Mouse (Mus musculus) layer of hippocampus, postnatal 25 days (tissue): Measurements from ENCODE around the gene Trpm8. TPM values are rescaled to one million over a fixed set of nuclear protein-coding genes. Genes with fewer than 3 reads are reported as not detected.

Experiments
- DNase-seq, 2 experiments: peaks; one replicate each; pipeline ENCODE4 v3.0.0; 2022; ENCODE audit warnings: mixed read lengths in 2 of 2, low spot score in 1 of 2; ENCODE audit errors: extremely low spot score in 1 of 2
- total RNA-seq, 2 experiments: library from RNA; stranded (reverse); gene quantifications; 2 replicates each; pipeline ENCODE4 v1.2.3; 2021

The Trpm8 gene
- total RNA-seq, 2 experiments from 2014 or later = 0.12 TPM

DNA sequence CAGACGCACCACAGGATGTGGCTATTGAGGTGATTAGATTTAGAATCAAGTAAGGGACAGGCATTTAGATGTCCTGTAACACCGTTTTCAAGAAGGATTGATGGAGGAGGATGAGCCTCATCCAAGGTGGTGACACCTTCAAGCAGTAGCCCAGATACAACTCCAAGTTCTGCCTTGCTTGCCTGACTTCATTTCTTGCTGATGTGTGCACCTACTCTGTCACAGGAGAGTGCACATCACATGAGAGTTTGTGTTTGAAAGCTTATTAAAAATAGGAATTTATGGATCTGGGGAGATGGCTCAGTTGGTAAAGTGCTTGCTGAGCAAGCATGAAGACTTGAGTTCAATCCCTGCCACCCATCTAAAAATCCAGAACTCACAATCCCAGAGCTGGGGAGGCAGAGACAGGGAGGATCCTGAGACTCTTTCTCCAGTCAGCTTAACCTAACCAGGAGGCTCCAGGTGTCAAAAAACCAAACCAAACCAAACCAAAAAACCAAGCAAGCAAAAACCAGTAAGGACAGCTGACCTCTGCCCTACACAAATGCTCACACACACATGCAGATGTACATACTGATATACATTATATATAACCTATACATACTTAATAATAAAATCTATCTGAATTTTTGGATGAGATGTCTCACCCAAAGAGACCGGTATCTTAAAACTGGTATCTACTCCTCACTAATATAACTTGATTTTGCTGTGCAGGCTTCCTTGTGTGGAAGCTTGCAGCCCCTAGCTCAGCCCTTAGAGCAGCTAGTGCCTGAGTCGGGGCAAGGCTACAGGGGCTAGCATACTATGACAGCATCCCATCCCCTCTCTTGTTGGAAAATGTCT lies 21.4 kb downstream of the Trpm8 start:
- DNase-seq = no peak

DNA sequence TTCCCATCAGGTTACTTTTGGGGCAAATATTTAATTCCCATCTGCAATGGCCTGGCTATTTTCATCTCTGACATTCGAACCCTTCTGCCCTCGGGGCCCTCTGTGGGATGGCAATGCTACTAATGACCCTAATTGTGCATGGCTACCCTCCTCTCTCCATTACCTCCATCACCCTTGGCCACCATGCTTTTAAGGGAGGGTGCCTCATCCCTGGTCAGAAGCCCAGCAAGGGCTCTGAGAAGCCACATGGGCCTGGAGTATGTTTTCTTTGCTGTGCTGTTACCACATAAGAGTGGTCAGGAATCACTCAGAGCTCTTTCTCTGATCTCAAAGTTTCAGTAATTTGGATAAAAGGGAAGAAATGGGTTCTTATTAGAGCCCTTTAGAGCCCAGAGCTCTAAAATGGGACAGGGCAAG lies 22.1 kb downstream of the Trpm8 start:
- no peak for DNase-seq

DNA sequence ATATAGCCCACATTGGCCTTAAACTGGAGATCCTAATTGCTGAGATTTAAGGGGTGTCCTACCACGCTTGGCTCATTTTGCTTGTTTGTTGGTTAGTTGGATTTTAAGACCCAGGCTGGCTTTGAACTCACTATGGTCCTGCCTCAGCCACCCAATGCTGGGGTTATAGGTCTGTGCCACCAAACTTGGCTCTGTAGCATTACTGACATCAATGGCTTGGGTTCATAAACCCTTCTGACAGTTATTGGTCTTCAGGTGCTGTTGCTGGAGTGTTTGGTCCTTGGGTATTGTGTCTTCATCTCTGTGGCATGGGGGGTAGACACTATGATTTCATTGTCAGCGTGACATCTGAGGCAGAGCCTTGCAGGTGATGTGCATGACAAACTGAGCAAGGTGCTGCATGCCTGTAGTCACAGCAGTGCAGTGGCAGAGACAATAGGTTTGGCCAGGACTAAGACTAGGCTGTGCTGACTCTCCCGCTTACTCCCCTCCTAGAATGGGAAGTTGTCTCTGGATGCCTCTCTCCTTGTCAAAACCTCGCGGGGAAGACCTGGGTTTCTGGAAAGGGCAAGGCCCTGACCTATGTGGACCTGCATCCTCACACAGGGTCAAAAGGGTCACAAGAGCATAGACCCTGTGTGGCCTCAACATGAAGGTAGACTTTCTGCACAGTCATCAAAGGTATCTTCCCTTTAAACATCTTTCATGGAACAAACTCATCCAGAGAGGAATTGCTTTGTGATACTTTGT lies 23.0 kb downstream of the Trpm8 start:
- no peak for DNase-seq

DNA sequence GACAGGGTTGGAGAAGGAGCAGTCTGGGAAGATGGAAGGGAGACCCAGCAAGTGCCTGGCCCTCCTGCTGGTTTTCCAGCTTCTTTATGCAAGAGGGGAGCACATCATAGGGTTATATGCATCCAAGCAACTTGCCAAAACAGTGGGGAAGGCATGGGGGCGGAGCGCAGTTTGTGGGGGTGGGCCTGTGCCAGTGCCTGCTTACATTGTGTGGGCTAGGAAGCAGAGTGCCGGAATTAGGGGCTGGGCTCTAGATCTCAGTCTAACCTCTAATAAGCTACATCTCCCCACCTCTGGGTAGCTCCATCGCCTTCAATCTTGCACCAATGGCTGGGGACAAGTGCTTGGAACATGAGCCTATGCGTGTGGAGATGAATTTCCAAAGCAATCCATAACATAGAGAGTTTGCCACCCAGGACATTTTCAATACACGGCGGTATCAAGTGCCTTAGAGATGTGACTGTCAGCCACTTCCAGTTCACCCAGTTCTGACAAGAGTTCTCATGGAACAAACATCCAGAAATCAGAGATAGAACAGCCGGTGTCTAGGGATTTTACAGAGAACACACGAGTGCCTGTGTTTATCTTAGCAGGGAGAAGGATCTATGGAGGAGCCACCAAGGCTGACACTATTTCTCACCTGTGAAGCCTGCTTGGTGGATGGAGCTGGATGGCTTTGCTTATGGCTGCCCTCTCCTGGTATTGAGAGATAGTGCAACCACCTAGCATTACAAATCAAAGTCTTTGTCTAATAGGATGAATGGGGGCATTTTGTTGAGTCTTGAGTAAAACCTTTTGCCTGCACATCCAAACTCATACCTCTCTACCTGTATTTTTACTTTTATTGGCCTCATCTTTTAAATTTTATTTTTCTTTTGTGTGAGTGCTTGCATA lies 23.9 kb downstream of the Trpm8 start:
- DNase-seq = no peak

DNA sequence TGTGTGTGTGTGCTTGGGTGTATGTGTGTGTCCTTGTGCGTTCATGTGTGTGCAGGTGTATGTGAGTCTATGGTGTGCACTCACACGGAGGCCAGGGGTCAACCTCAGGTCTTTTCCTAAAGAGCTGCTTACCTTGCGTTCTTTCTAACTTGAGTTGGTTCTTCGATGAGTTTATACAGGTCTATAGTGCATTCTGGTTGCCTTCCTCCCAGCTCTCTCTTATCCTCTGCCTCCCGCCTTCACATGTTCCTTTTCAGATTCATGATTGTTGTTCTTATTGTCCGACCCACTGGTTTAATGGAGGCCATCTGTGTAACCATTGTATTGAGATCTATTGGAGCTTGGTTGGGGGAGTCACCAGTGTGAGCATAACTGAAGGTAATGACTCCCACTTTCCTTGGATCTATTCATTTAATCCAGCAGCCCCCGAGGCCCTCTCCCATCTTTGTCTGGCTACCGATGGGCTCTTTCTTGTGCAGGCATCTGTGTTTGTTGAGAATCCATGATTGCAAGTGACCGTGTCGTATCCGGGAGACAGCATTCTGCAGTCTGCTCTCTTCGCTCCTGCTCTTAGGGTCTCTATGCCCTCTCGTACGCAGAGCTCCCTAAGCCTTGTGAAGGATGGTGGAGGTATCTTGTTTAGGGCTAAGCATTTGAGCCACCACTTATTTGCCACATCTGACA lies 24.7 kb downstream of the Trpm8 start:
- DNase-seq = no peak

DNA sequence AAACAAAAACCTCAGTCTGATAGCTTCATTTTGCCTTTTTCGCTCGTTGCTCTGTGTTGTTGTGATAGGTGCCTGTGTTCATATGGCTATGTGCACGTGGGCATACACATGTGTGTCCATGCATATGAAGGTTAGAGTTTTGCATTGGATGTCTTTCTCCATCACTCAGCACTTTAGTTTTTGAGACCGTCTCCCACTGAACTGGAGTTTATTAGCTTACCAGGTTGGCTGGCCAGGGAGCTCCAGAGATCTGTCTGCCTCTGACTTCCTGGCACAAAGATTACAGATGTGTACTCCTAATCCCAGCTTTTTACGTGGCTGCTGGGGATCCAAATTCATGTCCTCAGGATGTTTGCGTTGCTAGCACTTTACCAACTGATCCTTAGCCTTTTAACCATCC lies 26.3 kb downstream of the Trpm8 start:
- no peak for DNase-seq

DNA sequence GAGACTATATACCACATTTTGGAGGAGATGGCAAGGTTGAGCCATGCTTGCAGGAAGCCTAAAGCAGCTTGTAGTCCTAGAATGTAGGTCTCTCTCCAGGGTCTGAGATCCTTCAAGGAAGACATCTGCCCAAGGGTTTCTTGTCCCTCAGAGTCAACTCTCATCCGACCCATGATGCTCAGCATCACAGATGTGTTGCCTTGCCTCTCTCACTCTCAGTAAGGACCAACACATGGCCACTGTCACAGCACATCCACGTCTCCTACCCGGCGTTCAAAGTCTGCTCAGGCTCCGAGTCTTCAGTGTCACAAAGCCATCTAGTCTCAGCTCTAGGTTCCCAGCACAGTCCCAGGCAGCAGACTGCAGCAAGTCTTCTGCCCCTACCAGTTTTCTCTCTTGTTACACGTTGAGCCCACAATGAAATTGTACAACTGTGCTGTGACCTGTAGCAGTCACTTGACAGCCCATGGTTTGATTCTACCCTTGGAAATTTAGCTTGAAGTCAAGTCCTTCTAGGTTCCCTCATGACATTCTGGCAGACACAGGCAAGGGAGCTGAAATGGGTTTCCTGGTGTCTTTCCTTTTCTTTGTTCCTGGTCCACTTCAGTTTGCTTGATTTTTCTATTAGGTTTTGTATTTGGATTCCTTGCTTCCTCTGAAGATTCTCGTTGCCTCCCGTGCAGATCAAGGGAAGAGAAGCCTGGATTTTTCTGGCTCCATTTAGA lies 27.0 kb downstream of the Trpm8 start:
- DNase-seq = no peak

DNA sequence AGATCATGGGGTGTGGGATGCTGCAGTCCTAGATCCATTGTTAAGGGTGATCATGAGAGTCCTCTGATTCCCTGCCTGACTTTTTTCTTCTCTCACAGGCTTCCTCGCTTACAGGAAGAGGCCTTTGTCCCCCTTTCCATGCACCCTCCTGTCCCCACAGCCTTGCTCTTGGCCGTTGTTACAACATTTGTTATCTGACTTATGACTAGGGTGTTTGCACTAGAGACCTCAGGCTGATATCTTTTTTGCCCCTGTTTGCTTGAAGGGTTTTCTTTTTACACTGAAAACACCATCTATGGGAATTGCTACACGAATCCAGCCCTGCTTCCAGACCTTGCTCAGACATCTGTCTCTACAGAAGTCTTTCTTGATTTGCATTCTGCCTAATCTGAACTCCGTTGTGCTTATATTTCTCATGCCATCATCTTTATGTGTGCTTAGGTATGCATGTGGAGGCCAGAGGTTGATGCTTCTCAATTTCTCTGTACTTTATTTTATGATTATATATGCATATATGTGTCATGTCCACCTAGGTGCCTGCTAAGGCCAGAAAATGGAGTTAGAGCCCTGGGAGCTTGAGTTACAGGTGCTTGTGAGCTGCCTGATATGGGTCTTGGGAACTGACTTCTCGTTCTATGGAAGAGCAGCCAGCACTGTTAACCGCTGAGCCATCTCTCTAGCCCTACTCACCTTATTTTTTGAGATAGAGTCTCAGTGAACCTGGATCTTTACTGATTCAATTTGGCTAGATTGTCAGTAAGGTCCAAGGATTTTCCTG lies 27.7 kb downstream of the Trpm8 start:
- DNase-seq = no peak

DNA sequence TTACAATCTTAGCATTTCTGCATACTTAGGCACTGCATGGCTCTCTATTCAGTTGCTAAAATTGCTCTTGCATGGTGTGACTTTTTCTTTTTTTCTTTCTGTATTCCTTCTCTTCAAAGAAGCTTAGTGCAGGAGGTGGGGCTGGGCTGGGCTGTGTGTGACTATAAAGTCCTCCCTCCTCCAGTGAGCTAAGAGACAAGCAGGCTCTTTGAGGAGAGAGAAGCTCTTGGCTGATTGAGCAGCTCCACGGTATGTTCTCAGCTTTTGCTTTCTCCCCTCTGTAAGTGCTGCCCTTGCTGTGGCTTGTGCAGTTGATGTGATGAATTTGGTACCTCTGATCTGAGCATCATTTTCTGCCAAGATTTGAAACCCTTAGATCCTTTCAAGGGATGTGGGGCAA lies 29.1 kb downstream of the Trpm8 start:
- no peak for DNase-seq

DNA sequence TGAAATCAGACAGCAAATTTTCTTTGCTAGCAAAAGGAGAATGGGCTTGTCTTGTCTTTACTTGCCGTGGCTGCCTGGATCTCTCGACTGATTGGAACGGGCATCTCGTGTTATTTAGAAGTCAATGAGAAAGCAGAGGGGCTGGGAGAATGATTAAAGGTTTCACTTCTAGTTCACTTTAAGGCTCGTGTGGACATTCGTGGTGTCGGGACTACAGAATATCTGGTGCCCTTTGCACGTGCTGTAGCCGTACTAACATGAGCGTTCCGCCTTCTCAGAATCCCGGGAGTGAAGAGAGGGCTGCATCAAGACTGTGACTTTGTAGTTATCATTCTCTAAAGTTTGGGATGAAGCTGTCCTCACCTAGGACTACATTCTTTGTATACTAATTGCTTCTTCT lies 29.7 kb downstream of the Trpm8 start:
- DNase-seq = no peak

DNA sequence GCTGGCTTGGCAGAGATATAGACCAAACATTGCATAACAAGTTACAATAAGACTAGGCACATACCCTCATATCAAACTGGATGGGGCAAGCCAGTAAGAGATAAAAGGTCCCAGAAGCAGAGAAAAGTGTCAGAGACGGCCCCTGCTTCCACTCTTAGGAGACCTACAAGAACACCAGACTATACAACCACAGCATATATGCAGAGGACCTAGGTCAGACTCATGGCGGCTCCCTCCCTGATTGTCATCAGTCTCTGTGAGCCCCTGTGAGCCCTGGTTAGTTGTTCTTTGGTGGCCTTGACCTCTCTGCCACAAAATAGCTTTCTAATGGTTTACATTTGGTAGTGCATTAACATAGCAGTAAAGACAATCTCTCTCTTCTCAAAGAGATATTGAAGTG lies 31.6 kb downstream of the Trpm8 start:
- no peak for DNase-seq

DNA sequence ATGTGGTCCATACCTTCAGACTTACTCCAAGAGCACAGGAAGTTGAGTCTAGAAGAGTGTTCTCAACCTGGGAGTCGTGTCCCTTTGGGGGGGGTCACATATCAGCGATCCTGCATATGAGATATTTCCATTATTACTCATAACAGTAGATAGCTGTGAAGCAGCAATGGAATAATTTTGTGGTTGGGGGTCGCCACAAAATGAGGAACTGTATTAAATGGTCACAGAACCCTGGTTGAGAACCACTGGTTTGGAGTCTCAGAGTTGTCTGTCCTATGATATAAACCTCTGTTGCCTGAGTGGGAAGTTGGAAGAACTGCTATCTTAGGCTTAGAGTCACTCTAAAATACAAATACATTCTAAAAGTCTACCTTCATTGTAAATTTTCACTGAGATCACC lies 32.4 kb downstream of the Trpm8 start:
- DNase-seq = no peak

DNA sequence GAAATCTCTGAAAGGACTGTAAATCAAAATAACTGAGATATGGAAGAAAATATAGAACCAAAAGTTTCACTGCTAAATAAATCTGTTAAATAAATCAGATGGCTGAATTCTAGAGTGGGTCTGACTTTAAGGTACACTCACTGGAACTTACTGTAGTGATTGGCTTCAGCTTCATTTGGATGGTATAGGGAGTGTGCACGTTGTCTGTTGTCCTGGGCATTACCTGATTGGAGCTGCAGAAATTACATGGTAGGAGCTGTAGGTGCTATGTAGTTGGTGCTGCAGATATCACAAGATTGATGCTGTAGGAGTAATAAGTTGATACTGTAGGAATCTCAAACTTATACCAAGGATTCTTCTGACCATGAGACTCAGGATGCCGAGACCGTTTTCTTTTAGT lies 32.9 kb downstream of the Trpm8 start:
- no peak for DNase-seq

DNA sequence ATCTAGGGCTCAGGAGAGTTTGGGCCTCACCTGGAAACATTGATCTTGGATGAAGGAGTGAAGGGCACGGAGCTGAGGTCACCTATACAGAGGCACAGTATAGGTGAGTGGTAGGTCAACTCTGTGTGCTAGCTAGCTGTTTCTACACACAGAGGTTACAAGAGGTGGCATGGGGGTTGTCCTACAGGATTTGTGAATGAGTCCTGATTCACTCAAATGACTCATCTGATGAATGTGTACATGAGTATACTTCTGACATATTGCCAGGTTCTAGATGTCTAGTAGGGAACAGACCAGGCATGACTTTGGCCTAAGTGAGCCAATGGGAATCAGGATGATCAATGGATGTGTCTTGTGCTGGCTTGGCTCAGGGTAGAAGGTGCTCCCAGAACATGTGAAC lies 39.8 kb downstream of the Trpm8 start:
- DNase-seq = no peak

DNA sequence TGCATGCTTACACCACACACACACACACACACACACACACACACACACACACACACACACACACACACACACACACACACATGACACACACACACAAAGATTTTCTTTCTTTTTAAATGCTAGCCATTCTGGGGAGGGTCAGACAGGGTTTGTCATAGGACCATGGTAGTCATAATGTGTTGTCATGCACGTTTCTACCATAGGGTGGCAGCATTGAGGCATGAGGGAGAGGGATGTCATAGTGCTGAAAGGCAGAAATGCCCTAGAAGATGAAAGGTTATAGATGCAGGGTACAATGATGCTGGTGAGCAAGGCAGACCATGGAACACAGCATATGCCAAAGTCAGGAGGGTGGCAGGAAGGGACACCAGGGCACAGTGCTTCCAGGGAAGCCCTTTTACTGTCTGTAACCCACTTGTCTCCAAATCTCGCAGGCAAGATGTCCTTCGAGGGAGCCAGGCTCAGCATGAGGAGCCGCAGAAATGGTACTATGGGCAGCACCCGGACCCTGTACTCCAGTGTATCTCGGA lies 41.1 kb downstream of the Trpm8 start:
- peak; percentile 32 to 83 for DNase-seq

DNA sequence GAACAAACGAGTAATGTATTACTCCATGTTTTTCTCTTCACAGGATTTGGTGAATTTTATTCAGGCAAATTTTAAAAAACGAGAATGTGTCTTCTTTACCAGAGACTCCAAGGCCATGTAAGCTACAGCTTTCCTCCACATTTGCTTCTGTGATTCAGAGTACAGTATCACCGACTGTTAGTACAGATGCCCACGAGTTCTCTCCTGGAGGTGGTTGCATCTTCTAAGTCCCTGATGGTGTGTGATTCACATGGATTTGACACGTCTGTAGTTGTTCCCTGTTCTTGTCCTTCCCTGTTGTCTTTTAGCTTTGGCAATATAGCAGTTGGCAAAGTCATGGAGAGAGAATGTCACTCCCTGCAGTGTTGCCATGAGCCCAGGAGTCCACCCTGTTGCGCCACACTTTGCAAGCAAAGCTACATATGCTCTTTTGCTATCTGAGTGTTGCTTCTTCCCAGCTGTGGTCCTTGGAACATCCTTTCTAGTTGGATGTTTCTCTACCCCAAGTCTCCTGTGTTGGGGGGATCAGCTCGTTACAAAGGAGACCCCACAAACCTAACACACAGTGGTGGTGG lies 43.4 kb downstream of the Trpm8 start:
- DNase-seq = no peak

DNA sequence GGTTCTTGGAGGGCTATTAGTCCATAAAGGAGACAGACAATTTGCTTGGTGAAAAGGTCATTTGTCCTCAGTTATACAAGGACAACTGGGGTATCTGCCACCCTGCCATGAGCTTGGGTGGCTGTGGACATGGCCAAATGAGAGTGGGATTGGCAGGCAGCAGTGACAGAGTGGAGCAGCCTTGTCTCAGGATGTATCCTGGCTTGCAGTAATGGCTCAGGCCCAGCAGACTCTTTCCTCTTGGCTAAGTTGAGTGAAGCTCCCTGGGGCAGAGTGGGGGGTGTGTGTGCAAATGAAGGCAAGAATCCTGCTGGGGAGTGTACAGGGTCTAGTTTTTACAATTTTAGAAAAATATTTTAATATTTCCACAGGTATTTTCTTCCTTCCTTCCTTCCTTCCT lies 44.7 kb downstream of the Trpm8 start:
- DNase-seq = no peak

DNA sequence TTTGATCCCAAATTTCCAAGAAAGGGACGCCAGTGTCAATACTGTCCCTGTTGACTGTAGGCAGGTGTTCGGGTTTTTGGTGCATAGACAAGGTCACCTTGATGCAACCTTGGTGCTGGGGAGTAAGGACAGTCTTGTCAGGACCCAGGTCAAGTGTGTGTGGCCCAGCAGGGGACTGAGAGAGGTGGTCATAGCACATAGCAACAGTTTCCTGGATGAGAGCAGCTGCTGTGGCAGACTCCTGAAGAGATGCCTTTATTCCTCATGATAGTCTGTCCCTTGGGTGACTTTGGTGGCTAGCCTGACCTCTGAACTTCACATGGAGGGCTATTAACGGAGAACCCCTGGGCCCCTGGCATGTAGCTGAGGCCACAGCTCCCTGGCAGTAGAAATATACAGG lies 45.6 kb downstream of the Trpm8 start:
- no peak for DNase-seq
